Mouse (Mus musculus) forebrain, embryonic 11.5 days (tissue): ENCODE results near the gene A630076J17Rik. TPM values are rescaled to one million over a fixed set of nuclear protein-coding genes. Genes with fewer than 3 reads are reported as not detected.

ENCODE experiments used
- ATAC-seq: fragments of 200-750 bp; cut with Nextera tagmentation; replicated peaks from 2 replicates; pipeline ENCODE4 v1.8.0; 2017; ENCODE audit warnings: moderate TSS enrichment; ENCODE audit not compliant: low FRiP score
- DNase-seq: peaks from one replicate; pipeline ENCODE4 v3.0.0-alpha.2; 2017; ENCODE audit warnings: low spot score
- H3K27ac ChIP-seq: fragments of 300-500 bp; sonication (generic); 2 replicates; pipeline ENCODE4 v1.5.1; 2014; ENCODE audit warnings: low read depth, low read length
- H3K27me3 ChIP-seq: fragments of 300-500 bp; sonication (generic); 2 replicates; pipeline ENCODE4 v1.6.1; 2014; ENCODE audit warnings: mild to moderate bottlenecking, low read length, mixed read lengths; ENCODE audit not compliant: control insufficient read depth, insufficient read depth
- H3K36me3 ChIP-seq: fragments of 300-500 bp; sonication (generic); 2 replicates; pipeline ENCODE4 v1.6.1; 2014; ENCODE audit warnings: mild to moderate bottlenecking, low read length, moderate library complexity, mixed read lengths; ENCODE audit not compliant: control insufficient read depth, insufficient read depth
- H3K4me1 ChIP-seq: fragments of 300-500 bp; sonication (generic); replicated peaks from 2 replicates; pipeline ENCODE4 v1.6.1; 2014; ENCODE audit warnings: low read length, mixed read lengths; ENCODE audit not compliant: control insufficient read depth, insufficient read depth
- H3K4me2 ChIP-seq: fragments of 300-500 bp; sonication (generic); 2 replicates; pipeline ENCODE4 v1.6.1; 2014; ENCODE audit warnings: low read depth, mild to moderate bottlenecking, low read length, moderate library complexity, mixed read lengths; ENCODE audit not compliant: severe bottlenecking
- H3K4me3 ChIP-seq: fragments of 300-500 bp; sonication (generic); 2 replicates; pipeline ENCODE4 v1.5.1; 2014; ENCODE audit warnings: low read depth, low read length
- H3K9ac ChIP-seq: fragments of 300-500 bp; sonication (generic); 2 replicates; pipeline ENCODE4 v1.6.1; 2014; ENCODE audit warnings: low read length
- H3K9me3 ChIP-seq: fragments of 300-500 bp; sonication (generic); 2 replicates; pipeline ENCODE4 v1.6.1; 2016; ENCODE audit warnings: low read length, mixed read lengths; ENCODE audit not compliant: control insufficient read depth
- WGBS: fragments of 180-500 bp; shearing (Covaris S2); extraction: QIAGEN DNeasy Blood & Tissue Kit; methylation state at CpG from one replicate; pipeline ENCODE4 v1.1.7; 2014; 5-methylcytosine and 5-hydroxymethylcytosine counted together
- polyA plus RNA-seq: library from polyadenylated mRNA; unstranded; fragments of >200 nt; fragmentation: Nextera tagmentation; extraction: Ambion mirVana; gene quantifications from 2 replicates; pipeline ENCODE4 v1.2.1, GENCODE M21; 2014

The A630076J17Rik gene
- polyA plus RNA-seq, 1 experiment from 2014 or later = not detected

- ATAC-seq (no peak), DNase-seq (no peak)
- H3K4me3 ChIP-seq = no peak overlapping the region
- H3K9ac ChIP-seq = no peak overlapping the region
- H3K4me2 ChIP-seq = no peak overlapping the region
- no peaks in the 10 kb centered on the region for H3K27me3 ChIP-seq
- H3K4me1 ChIP-seq = no peaks in the 10 kb centered on the region
- no peak overlapping the region for H3K27ac ChIP-seq
- WGBS = 45% methylated on average over 4 of the region's 4 CpGs
- H3K9me3 ChIP-seq = no peaks in the 10 kb centered on the region
- H3K36me3 ChIP-seq = no peaks in the 10 kb centered on the region
Observed at GRCm38 (mm10) chr3:107275996-107276395, 45.6 kb downstream of the A630076J17Rik start.

GRCm38 (mm10) chr3:107276626-107277025 is 46.2 kb downstream of the A630076J17Rik start:
- no peak for DNase-seq
- H3K27me3 ChIP-seq = no peaks in the 10 kb centered on the region
- no peak overlapping the region for H3K4me3 ChIP-seq
- H3K9ac ChIP-seq = no peak overlapping the region
- H3K4me1 ChIP-seq = no peaks in the 10 kb centered on the region
- 90% methylated on average over 3 of the region's 3 CpGs for WGBS
- H3K4me2 ChIP-seq = no peak overlapping the region
- no peaks in the 10 kb centered on the region for H3K9me3 ChIP-seq
- ATAC-seq = no peak
- no peaks in the 10 kb centered on the region for H3K36me3 ChIP-seq
- H3K27ac ChIP-seq = no peak overlapping the region

GRCm38 (mm10) chr3:107278479-107279269 is 48.3 kb downstream of the A630076J17Rik start, which contains the start of gene Lamtor5:
Gene Lamtor5 (plus strand): TSS chr3:107278858.
- 4% methylated on average over 43 of the region's 43 CpGs for WGBS
- Histone ChIP-seq H3K36me3 (no peaks in the 10 kb centered on the region), H3K27ac (no peak within 1 kb of the TSS), H3K9ac (peak within 1 kb of the TSS; percentile 71), H3K27me3 (no peaks in the 10 kb centered on the region), H3K4me3 (peak within 1 kb of the TSS; percentile 87), H3K4me1 (no peaks in the 10 kb centered on the region), H3K4me2 (peak within 1 kb of the TSS; percentile 54), H3K9me3 (no peaks in the 10 kb centered on the region)
- DNase-seq = peak; percentile 93
- ATAC-seq = peak; percentile 92

Other genes starting within 250 kb of the A630076J17Rik start
- 9.2 and 9.5 TPM in 2 replicates for gene Kcna3, start 194.4 kb upstream of the A630076J17Rik start, polyA plus RNA-seq
- 0.05 and 0.20 TPM in 2 replicates for gene Kcna2, start 129.5 kb upstream of the A630076J17Rik start, polyA plus RNA-seq
- gene Kcna10, start 47.6 kb upstream of the A630076J17Rik start, polyA plus RNA-seq = not detected in 2 replicates
- not detected in 2 replicates for gene Cym, start 8.9 kb upstream of the A630076J17Rik start, polyA plus RNA-seq
- gene Prok1, start 9.1 kb downstream of the A630076J17Rik start, polyA plus RNA-seq = 0.11 TPM in 1 of 2 replicates, not detected in the other
- 174 and 177 TPM in 2 replicates for gene Lamtor5, start 48.2 kb downstream of the A630076J17Rik start, polyA plus RNA-seq
- 2.3 and 3.2 TPM in 2 replicates for gene Slc16a4, start 60.6 kb downstream of the A630076J17Rik start, polyA plus RNA-seq
- gene Rbm15, start 103.1 kb downstream of the A630076J17Rik start, polyA plus RNA-seq = 19.4 and 22.6 TPM in 2 replicates
- gene Kcnc4, start 228.9 kb downstream of the A630076J17Rik start, polyA plus RNA-seq = 0.28 and 0.39 TPM in 2 replicates